Mouse (Mus musculus) frontal cortex, postnatal 25 days (tissue): ENCODE measurements around the gene Slc6a19.
"Not testable (repeated sequence)": the region's sequence is repeated elsewhere in the genome, so short reads cannot be mapped to it uniquely, and the experiment has no call there.

Source experiments
- DNase-seq, 2 experiments: peaks; one replicate each; pipeline ENCODE4 v3.0.0; 2022; ENCODE audit warnings: low spot score in 2 of 2

Gene Slc6a19

DNA sequence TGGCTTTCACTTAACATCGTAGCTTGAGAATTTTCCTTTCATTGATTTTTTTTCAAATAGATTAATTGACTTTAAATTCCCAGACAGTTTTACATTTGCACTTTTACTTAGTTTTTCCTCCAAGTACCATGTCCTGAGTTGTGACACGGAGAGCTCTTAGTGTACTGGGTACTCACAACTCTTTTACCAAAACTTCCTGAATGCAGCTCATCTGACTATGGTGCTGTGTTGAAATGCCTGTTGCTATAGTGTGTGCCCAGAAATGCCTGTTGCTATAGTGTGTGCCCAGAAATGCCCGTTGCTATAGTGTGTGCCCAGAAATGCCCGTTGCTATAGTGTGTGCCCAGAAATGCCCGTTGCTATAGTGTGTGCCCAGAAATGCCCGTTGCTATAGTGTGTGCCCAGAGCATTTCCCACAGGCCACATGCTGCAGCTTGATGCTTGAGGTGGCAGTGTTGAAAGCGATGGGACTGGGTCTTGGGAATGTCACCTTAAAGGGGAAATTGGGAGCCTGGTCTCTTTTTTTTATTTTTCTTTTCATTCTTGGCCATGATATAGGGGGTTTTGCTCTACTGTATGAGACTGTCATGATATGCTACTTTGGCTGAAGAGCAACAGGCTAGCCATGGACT is at the start of gene Slc6a19:
TSS of gene Slc6a19 (minus strand) at position 172 of the 632 bp plus-strand sequence.
- no peak for DNase-seq

DNA sequence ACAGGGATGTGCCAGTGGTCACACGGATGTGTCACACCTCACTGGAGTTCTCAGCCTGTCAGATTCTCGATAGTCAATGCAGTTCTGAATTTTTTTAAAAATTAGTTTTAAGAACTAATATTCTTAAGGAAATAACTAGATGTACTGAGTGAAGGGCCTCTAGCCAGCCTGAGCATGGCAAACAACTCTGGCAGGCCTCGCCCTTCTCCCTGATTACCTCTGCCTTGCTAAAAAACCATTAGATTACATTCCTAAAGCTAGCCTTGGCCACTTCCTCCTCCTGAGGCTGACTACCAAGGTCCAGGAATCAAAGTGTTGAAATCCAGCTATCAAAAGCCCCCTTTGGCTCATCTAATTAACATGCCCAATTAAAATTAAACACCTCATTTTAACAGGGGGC is 46.6 kb upstream of the Slc6a19 start:
- DNase-seq = no peak

DNA sequence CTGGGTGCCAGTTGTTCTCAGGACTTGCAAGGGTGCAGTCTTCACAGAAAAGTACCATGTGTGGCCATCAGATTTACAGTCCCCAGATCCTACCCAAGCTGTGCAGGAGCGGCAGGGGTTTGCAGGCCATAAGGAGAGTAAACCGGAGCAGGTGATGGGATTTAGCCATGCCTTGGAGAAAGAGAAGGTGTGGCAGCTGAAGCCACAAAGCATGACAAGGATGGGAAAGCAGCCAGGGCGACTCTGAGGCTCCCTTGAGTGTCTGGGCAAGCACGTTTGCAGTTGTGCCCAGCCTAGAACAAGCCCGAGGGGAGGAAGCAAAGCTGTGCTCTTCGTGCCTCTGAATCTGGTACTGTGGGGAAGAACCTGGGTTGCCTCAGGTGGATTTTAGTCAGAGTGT is 45.8 kb upstream of the Slc6a19 start:
- DNase-seq = no peak

DNA sequence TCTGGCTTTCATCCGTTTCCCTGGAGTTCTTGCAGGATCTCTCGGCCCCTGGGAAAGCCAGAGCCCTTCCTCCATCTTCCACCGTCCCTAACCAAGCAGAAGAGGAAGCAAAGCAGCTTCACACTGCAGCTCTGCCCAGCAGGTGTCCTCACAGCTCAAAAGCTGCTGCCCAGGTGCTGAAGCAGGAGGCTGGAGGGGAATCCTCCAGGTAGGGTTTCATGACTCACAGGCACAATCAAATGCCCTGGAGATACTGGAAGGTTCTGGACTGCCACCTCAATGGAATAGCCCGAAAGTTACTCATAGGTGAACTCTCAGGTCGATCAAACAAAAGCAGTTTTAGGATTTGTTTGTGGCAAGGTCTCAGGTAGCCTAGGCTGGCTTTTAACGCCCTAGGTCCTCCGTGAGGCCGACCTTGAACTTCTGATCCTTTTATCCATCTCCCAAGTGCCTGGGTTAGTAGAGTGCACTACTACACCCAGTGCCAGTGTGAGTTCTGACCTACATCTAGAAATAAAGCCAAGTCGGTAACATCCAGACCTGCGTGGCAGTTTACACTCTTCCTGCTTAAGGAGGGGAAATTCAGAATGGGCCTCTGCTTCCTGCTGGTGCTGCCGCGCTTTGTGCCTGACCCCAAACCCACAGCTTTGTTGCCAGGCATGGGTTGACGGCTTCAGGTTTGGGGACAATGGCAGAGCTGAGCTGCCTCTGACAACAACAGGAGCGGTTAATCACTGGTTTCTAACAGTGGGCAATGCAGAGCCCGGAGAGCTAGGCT is 44.2 kb upstream of the Slc6a19 start:
- DNase-seq = no peak

DNA sequence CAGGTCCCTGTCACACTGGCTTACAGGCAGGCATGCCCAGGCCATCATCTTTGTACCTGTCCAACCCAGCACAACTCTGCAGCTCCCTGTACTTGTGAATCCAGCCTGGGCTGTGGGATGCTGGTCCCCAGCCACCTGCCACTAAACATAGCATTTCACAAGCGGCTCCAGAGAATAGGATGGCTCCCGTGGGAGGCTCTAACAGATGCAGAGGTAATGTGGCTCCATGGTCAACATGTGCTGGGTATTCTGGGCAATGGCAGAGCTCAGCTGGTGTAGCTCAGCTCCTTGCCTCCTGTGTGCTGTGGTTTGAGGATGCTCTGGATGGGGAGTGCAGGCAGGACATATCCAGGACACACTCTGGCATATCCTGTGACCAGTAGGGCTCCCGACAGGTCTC is 39.0 kb upstream of the Slc6a19 start:
- DNase-seq = no peak

DNA sequence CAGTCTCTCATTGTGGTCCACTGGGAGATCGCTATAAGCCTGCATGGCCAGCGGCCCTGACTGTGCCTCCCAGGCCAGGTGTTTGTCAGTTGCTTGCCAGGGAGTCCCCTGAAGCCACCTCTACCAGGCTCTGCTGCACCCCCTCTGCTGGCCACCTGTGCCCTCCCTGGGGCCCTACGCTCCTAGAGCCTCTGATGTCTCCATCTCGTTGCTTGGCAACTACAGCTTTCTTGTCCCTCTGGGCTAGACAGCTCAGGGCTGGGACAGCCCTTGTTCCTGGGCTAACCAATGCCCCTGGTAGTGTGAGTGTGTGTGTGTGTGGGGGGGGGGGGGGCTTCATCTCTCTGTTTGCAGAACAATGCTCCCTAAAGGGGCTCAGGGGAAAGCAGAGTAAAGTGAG is 38.3 kb upstream of the Slc6a19 start:
- no peak for DNase-seq

- not testable (repeated sequence) for DNase-seq
Measured at GRCm38 (mm10) chr13:73740399-73740944, 35.8 kb upstream of the Slc6a19 start.

DNA sequence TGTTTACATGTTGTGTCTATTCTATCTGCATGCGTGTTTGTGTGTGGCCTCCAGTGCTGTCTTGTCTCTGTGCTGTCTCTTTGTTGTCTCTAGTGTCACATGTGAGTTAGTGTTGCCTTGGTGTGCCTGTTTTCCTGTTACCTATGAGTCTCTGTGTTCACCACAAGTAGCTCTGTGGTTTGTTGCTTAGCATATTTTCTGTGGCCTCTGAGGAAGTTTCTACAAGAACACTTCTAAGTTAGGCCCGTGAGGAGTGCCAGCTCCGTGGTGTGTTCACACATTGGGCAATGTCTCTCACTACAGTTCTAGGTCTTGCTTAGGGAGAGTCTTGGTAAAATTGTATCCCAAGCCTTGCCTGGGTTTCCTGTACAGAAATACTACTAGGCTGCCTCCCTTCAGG is 32.3 kb upstream of the Slc6a19 start:
- no peak for DNase-seq

- no peak for DNase-seq
Measured at GRCm38 (mm10) chr13:73735928-73736327, 31.3 kb upstream of the Slc6a19 start.

DNA sequence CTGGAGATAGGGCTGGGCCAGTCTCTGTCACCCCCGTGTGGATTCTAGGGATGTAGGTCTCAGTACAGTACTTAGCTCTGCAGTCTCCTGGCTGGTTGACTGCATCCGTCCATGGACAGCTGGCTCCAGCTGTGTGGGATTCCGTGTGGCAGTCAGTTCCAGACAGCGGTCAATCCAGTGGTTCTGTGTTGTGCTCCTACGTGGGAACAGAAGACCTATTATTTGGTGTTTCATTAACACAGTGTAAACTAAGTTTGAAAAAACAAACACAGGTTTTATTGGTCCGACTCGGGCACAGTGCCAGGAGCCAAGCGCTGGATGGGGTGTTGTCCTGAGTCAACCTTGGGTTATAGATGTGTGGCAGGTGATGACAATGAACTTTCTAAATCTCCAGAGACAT is 30.6 kb upstream of the Slc6a19 start:
- no peak for DNase-seq

DNA sequence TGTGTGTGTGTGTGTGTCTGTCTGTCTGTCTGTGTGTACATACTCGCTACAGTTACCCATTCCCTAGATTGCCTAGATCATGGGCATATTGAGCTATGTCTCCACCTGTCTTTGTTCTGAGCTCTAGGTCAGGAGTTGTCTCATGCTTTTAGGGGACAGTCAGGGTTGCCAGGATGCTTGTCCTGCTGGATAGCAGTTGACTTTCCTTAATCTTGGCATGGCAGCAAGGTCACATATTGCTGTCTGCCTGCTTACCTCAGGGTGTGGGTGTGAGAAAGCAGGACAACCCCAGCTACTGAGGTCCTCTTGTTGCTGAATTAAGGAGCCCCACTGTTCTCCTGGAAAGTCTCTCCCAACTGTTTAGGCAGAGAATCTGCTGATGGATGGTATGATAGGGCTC is 29.7 kb upstream of the Slc6a19 start:
- no peak for DNase-seq

GRCm38 (mm10) chr13:73732742-73733700 is 28.4 kb upstream of the Slc6a19 start, which contains the start of gene Slc12a7:
Gene Slc12a7, plus strand, starts transcription at chr13:73733094.
- DNase-seq = no peak

- DNase-seq = no peak
Measured at GRCm38 (mm10) chr13:73732235-73732634, 27.6 kb upstream of the Slc6a19 start.

DNA sequence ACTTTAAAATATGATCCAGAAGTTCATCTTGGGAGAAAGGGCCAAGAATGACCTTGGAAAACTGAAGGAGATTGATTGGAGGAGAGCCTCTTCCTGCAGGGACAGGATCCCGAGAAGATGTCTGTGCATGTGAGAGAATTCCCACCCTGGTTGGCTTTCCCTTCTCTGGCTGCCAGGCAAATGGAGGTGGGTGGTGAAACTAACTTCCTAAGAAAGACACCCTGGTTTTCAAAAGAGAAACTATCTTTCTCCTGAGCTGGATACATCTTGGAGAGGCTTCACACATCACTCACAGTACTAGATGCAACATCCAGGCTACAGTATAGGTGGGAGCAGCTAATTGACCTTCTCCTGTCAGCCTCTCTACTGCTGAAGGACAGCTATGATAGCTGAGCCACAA is 26.2 kb upstream of the Slc6a19 start:
- no peak for DNase-seq

GRCm38 (mm10) chr13:73728633-73729032 is 24.0 kb upstream of the Slc6a19 start:
- no peak for DNase-seq

- DNase-seq = no peak
Measured at GRCm38 (mm10) chr13:73727621-73728025, 23.0 kb upstream of the Slc6a19 start.

GRCm38 (mm10) chr13:73725315-73725714 is 20.6 kb upstream of the Slc6a19 start:
- no peak for DNase-seq

DNA sequence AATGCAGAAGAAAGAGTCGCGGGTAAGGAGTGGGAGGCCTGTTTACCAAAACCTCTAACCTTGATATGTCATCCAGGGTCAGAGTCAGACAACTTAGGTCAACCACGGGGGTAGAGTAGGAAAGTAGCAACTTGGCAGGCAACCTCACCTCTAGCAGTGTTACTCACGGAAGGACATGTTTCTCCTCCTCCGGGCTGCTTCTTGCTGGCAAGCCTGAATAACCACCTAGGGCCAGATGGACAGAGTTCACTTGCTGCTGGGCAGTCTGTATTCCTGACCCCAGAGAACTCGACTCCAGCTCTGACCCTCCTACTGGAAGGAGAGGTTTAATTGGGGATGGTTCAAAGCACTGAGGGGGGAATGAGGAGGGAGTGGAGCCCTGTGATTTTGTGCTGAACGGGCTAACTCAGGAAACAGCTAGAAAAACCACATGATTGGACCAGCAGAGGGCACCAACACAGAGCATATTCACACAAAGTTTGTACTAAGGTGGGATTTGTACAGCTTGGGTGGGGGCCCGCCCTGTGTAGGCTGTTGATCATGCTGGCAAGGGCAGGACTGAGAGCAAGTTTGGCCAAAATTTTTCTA is 18.5 kb upstream of the Slc6a19 start:
- DNase-seq = peak; percentile 30 to 49

DNA sequence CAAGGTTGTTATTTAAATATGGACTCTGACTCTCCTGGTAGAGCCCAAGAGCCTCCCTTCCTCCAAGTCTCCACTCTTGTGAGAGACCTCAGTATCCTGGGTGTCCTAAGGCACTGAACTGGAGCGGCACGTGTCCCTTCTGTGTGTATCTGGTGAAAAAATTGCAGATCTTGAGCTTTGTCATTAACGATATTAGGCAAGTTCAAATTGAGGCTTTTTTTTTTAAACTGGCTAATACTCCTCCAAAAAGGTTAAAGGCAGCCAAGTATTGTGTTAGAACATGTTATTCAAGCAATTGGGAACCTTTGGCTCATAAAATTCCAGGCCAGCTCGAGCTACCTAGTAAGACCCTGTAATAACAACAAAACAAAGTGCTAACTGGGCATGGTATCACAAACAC is 15.6 kb upstream of the Slc6a19 start:
- no peak for DNase-seq

DNA sequence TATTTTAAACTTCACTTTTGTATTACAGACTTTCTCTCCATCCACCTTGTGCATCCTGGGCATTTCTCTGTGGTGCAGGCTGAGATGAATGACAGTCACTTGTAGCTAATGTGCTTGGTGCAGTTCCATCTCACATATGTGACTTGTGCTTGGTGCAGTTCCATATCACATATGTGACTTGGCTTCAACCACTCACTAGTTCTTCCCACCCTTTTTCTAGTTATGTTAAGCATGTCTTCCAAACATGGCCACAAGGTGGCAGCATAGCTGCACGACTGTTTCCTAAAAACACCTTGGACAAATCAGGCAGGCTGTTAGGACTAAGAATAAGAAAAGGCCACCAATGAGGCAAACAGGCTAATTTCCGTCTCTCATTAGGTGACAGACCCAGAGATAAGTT is 13.6 kb upstream of the Slc6a19 start:
- DNase-seq = peak; percentile 83 to 86

DNA sequence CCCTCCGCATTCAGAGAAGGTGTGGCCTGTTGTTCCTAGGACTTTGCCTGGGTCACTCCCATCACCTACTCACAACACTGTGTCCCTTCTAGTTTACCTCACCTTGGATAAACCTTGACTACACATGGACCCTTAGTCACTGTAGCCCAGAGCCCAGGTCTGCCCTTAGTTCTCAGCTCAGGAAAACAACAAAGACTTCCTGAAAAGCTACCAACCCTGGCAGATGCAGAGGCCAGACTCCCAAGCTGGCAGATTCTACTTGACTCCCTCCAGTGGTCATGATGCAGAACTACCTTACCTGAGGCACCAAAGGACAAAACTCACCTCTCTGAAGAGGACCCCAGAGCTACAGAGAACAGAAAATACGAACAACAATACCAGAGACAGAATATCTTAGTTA is 9.4 kb upstream of the Slc6a19 start:
- no peak for DNase-seq

- DNase-seq = no peak
Measured at GRCm38 (mm10) chr13:73713204-73713603, 8.5 kb upstream of the Slc6a19 start.
